Mouse (Mus musculus) lung, embryonic 16.5 days (tissue): ENCODE results near the gene Slfn1. TPM values are rescaled to one million over a fixed set of nuclear protein-coding genes. Genes with fewer than 3 reads are reported as not detected.

Experiments used
- polyA plus RNA-seq: library from polyadenylated mRNA; unstranded; fragments of >200 nt; fragmentation: Nextera tagmentation; extraction: Ambion mirVana; gene quantifications from 2 replicates; pipeline ENCODE4 v1.2.1, GENCODE M21; 2015

Gene Slfn1
- polyA plus RNA-seq, 1 experiment from 2014 or later = 0.75 TPM

Other genes starting within 250 kb of the Slfn1 start
- gene Rffl, start 245.6 kb upstream of the Slfn1 start, polyA plus RNA-seq = 12.7 and 13.4 TPM in 2 replicates
- 13.2 and 14.0 TPM in 2 replicates for gene Rad51d, start 226.2 kb upstream of the Slfn1 start, polyA plus RNA-seq
- 0.09 and 0.20 TPM in 2 replicates for gene Fndc8, start 224.7 kb upstream of the Slfn1 start, polyA plus RNA-seq
- 23.6 and 30.5 TPM in 2 replicates for gene Nle1, start 208.4 kb upstream of the Slfn1 start, polyA plus RNA-seq
- gene Unc45b, start 206.3 kb upstream of the Slfn1 start, polyA plus RNA-seq = 14.5 and 16.2 TPM in 2 replicates
- 4.1 and 4.5 TPM in 2 replicates for gene Slfn5, start 165.5 kb upstream of the Slfn1 start, polyA plus RNA-seq
- gene Slfn9, start 125.0 kb upstream of the Slfn1 start, polyA plus RNA-seq = 29.3 and 33.9 TPM in 2 replicates
- gene Slfn8, start 96.0 kb upstream of the Slfn1 start, polyA plus RNA-seq = 0.49 and 0.89 TPM in 2 replicates
- gene Slfn2, start 51.7 kb upstream of the Slfn1 start, polyA plus RNA-seq = 7.5 and 8.2 TPM in 2 replicates
- gene Slfn4, start 58.3 kb downstream of the Slfn1 start, polyA plus RNA-seq = 0.11 TPM in 1 of 2 replicates, not detected in the other
- gene Slfn3, start 74.5 kb downstream of the Slfn1 start, polyA plus RNA-seq = 1.1 and 1.2 TPM in 2 replicates
- 0.45 and 0.75 TPM in 2 replicates for gene Slfn14, start 169.9 kb downstream of the Slfn1 start, polyA plus RNA-seq
- gene Ap2b1, start 182.2 kb downstream of the Slfn1 start, polyA plus RNA-seq = 54.9 and 59.8 TPM in 2 replicates
- gene Pex12, start 185.7 kb downstream of the Slfn1 start, polyA plus RNA-seq = 13.1 and 13.9 TPM in 2 replicates